ENCODE assay signal across 23 mouse cellular contexts in the genomic region with DNA sequence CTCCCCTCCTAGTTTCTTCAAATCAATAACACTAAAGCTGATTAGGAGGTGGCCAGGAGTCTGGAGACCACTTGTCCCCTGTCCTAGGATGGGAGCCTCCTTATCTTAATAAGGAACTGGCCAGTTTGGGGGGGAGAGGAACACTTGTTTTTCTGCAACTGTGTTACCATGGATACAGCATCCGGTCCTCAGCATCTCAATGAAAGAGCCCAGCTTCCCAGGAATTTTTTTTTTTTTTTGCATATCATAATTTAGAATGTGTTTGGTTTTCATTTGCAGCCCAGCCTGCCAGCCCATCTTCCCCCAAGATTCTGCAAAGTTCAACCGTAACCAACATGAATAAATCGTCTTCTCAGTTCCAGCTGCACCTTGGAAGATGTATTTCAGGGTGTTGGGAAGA.
A peak's percentile ranks its signal among the peaks of the same experiment; 100 is the strongest.
DNase-seq lines count a peak whose midpoint lies in the region; ATAC-seq and TF ChIP-seq lines count a peak whose summit lies in the region.
"Had no signal": no experiment of that assay in that cellular context is flagged by ENCODE, and none has a peak within 500 bp of the region (broad histone marks: within the 10 kb centered on the region; RNA-seq: fewer than 3 reads in every experiment).

No protein-coding gene starts in this region.

- peak; percentile 38; the same call in 1 of the 2 replicates for ATAC-seq in forebrain, embryonic 16.5 days
- ATAC-seq in forebrain, embryonic 15.5 days (replicated peaks): no peak
- ATAC-seq in midbrain, embryonic 14.5 days (ENCODE audit: low FRiP score, low TSS enrichment): no peak
- ATAC-seq in midbrain, embryonic 11.5 days (ENCODE audit: low FRiP score): no peak
- ATAC-seq: activated CD4-positive, CD25-positive, alpha-beta regulatory T cell, adult 4 months; hindbrain, postnatal 0 days; Patski had no signal

- TF ChIP-seq CTCF in brain, embryonic 14.5 days (IDR thresholded peaks at IDR 0.05; ENCODE audit: borderline replicate concordance, extremely low read depth, insufficient read depth, insufficient read length): no peak

- peak; percentile 51 for DNase-seq in midbrain, embryonic 14.5 days
- no peak for DNase-seq in midbrain, embryonic 11.5 days (ENCODE audit: low spot score, missing footprints)
- DNase-seq in brain, embryonic 14.5 days (ENCODE audit: low read depth): peak; percentile 48
- DNase-seq in telencephalon, adult 2 months (ENCODE audit: low read depth, low spot score): peak; percentile 34
- DNase-seq in kidney, postnatal 25 days: no peak
- DNase-seq: adrenal gland, adult 2 months; adrenal gland, postnatal 25 days; cerebellum, adult 11-12 months; cerebellum, adult 9-10 months; cerebellum, postnatal 25 days; gastrocnemius, postnatal 14 days; heart, adult 2 months; heart, postnatal 14 days had no signal

- no peaks in the 10 kb centered on the region for H3K9me3 ChIP-seq in forebrain, embryonic 16.5 days (ENCODE audit: control insufficient read depth, low read length)
- H3K9me3 ChIP-seq in forebrain, embryonic 15.5 days: no peaks in the 10 kb centered on the region
- H3K9me3 ChIP-seq in midbrain, embryonic 14.5 days (ENCODE audit: control insufficient read depth, low read length): no peaks in the 10 kb centered on the region
- no peaks in the 10 kb centered on the region for H3K9me3 ChIP-seq in midbrain, embryonic 11.5 days (ENCODE audit: control insufficient read depth, low read length)
- H3K9me3 ChIP-seq: heart, embryonic 15.5 days; hindbrain, embryonic 13.5 days had no signal

- no peaks in the 10 kb centered on the region for H3K27me3 ChIP-seq in forebrain, embryonic 16.5 days (replicated peaks; ENCODE audit: control insufficient read depth, insufficient read depth, low read length)
- H3K27me3 ChIP-seq in forebrain, embryonic 15.5 days: no peaks in the 10 kb centered on the region
- no peaks in the 10 kb centered on the region for H3K27me3 ChIP-seq in midbrain, embryonic 14.5 days (ENCODE audit: control insufficient read depth, insufficient read depth, low read length)
- H3K27me3 ChIP-seq in midbrain, embryonic 11.5 days (ENCODE audit: control insufficient read depth, insufficient read depth, low read length): no peaks in the 10 kb centered on the region
- H3K27me3 ChIP-seq: CH12.LX; heart, embryonic 15.5 days had no signal

- no peak for TF ChIP-seq POLR2A in brain, embryonic 14.5 days (IDR thresholded peaks at IDR 0.05; ENCODE audit: borderline replicate concordance, extremely low read depth, insufficient read depth, insufficient read length, poor library complexity, severe bottlenecking)

- no peak overlapping the region for H3K27ac ChIP-seq in forebrain, embryonic 16.5 days (ENCODE audit: low read length)
- H3K27ac ChIP-seq in forebrain, embryonic 15.5 days (replicated peaks): no peak overlapping the region
- no peak overlapping the region for H3K27ac ChIP-seq in midbrain, embryonic 14.5 days (replicated peaks; ENCODE audit: low read depth, low read length)
- no peak overlapping the region for H3K27ac ChIP-seq in midbrain, embryonic 11.5 days (ENCODE audit: low read depth, low read length)
- H3K27ac ChIP-seq: embryonic facial prominence, embryonic 10.5 days; heart, adult 2 months; heart, embryonic 15.5 days; hindbrain, embryonic 13.5 days; hindbrain, postnatal 0 days had no signal

- H3K4me1 ChIP-seq in forebrain, embryonic 16.5 days (replicated peaks; ENCODE audit: control insufficient read depth, insufficient read depth, low read length): peaks cover 8% of the 10 kb centered on the region; the same call in 1 of the 2 replicates
- H3K4me1 ChIP-seq in forebrain, embryonic 15.5 days: peaks cover 9% of the 10 kb centered on the region; the same call in 1 of the 2 replicates
- no peaks in the 10 kb centered on the region; the same call in 1 of the 2 replicates for H3K4me1 ChIP-seq in midbrain, embryonic 14.5 days (ENCODE audit: control insufficient read depth, insufficient read depth, low read length)
- H3K4me1 ChIP-seq in midbrain, embryonic 11.5 days (ENCODE audit: control insufficient read depth, insufficient read depth, low read length): peaks cover 2% of the 10 kb centered on the region; the same call in 1 of the 2 replicates
- H3K4me1 ChIP-seq: embryonic facial prominence, embryonic 10.5 days; heart, embryonic 15.5 days had no signal

- no peak overlapping the region for H3K4me2 ChIP-seq in forebrain, embryonic 16.5 days (ENCODE audit: low read length)
- H3K4me2 ChIP-seq in forebrain, embryonic 15.5 days (replicated peaks): no peak overlapping the region
- no peak overlapping the region for H3K4me2 ChIP-seq in midbrain, embryonic 14.5 days (ENCODE audit: low read length)
- H3K4me2 ChIP-seq in midbrain, embryonic 11.5 days: no peak overlapping the region
- H3K4me2 ChIP-seq: heart, embryonic 11.5 days; heart, embryonic 15.5 days; hindbrain, embryonic 13.5 days had no signal

- no peak overlapping the region for H3K9ac ChIP-seq in forebrain, embryonic 16.5 days (replicated peaks; ENCODE audit: low read depth, low read length)
- no peak overlapping the region for H3K9ac ChIP-seq in forebrain, embryonic 15.5 days (replicated peaks)
- H3K9ac ChIP-seq in midbrain, embryonic 14.5 days (replicated peaks; ENCODE audit: low read length): no peak overlapping the region
- H3K9ac ChIP-seq in midbrain, embryonic 11.5 days (ENCODE audit: low read length): no peak overlapping the region
- H3K9ac ChIP-seq: heart, embryonic 15.5 days; hindbrain, embryonic 13.5 days had no signal

- H3K4me3 ChIP-seq in forebrain, embryonic 16.5 days (replicated peaks; ENCODE audit: low read length): no peak overlapping the region
- no peak overlapping the region for H3K4me3 ChIP-seq in forebrain, embryonic 15.5 days
- no peak overlapping the region for H3K4me3 ChIP-seq in midbrain, embryonic 14.5 days (replicated peaks; ENCODE audit: low read depth, low read length)
- no peak overlapping the region for H3K4me3 ChIP-seq in midbrain, embryonic 11.5 days (ENCODE audit: low read depth, low read length)
- H3K4me3 ChIP-seq: embryonic facial prominence, embryonic 10.5 days; heart, adult 2 months; heart, embryonic 15.5 days; hindbrain, embryonic 13.5 days had no signal

- WGBS in forebrain, embryonic 16.5 days: 39% methylated on average over 3 of the region's 3 CpGs
- WGBS in forebrain, embryonic 15.5 days: 37% methylated on average over 3 of the region's 3 CpGs
- WGBS in midbrain, embryonic 14.5 days: 61% methylated on average over 3 of the region's 3 CpGs
- WGBS in midbrain, embryonic 11.5 days: 72% methylated on average over 3 of the region's 3 CpGs

- H3K36me3 ChIP-seq in forebrain, embryonic 16.5 days (ENCODE audit: control insufficient read depth, insufficient read depth): no peaks in the 10 kb centered on the region
- H3K36me3 ChIP-seq in forebrain, embryonic 15.5 days: no peaks in the 10 kb centered on the region
- no peaks in the 10 kb centered on the region for H3K36me3 ChIP-seq in midbrain, embryonic 14.5 days (ENCODE audit: control insufficient read depth, insufficient read depth, low read length)
- no peaks in the 10 kb centered on the region for H3K36me3 ChIP-seq in midbrain, embryonic 11.5 days (ENCODE audit: control insufficient read depth, insufficient read depth, low read length)
- H3K36me3 ChIP-seq: embryonic facial prominence, embryonic 10.5 days; heart, embryonic 15.5 days; hindbrain, embryonic 13.5 days had no signal

Comparison
In these comparisons a context has a peak if more than half of its experiments do, and no peak if none do; other contexts are left out.
1. DNase-seq: peak in midbrain, embryonic 14.5 days (single experiment), brain, embryonic 14.5 days (single experiment) and telencephalon, adult 2 months (single experiment); none in midbrain, embryonic 11.5 days (single experiment) and kidney, postnatal 25 days (0 of 2).